Mouse (Mus musculus) retina, adult 2 months (tissue): ENCODE results near the gene Gm20661.
A peak's percentile ranks its signal among the peaks of the same experiment; 100 is the strongest.

Experiments
- DNase-seq: peaks from one replicate; pipeline ENCODE4 v3.0.0-alpha.2; 2012; ENCODE audit warnings: low read depth, low spot score

Gm20661 gene

DNA sequence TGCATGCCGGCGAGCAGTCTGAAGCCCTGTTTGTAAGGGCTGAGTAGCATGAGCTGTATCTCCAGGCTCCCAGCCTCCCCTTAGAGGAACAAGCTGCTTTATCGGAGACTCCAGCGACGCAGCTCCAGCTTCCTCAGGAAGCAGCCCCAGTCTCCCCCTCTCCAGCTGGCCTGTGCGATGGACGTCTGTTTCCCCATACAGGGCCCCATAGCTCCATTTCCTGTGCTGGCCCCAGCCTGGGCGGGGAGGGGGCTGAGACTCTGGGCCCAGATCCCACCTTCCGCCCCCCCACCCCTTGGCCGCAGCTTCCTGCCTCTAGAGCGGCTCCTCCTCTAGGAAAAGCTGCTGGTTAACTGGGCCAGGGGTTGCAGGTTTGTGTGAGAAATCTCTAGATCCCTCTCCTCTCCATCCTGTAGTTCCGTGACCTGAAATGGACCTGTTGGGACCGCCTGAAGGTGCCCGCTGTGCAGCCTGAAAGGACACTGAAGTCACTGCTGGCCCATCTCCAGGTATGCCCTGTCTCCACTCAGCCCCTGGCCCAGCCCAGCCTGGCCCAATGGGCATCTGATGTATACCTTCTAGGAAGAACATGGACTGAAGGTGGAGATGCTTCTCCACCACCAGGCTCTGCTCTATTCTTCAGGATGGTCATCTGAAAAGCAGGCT is at the start of gene Gm20661:
TSS of gene Gm20661 (plus strand) at position 378 of the 666 bp plus-strand sequence.
- no peak for DNase-seq

DNA sequence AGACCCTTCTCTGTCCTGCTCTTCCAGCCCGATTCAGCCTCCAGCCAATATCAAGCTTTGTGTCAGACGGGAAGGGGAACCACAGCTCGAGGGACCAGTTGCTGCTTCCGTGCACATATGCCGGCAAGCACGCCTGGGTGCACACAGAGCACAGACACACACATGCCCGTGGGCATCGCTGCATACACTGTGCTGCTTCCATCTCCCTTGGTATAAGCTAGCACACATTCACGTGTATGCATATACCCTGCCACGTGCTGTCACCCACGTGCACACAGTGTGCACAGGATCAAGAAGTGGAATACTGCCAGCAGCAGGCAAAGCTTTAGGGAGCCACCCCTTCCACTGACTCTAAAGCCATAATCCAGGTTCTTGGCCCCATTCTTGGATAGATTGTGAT is 48.7 kb upstream of the Gm20661 start:
- no peak for DNase-seq

DNA sequence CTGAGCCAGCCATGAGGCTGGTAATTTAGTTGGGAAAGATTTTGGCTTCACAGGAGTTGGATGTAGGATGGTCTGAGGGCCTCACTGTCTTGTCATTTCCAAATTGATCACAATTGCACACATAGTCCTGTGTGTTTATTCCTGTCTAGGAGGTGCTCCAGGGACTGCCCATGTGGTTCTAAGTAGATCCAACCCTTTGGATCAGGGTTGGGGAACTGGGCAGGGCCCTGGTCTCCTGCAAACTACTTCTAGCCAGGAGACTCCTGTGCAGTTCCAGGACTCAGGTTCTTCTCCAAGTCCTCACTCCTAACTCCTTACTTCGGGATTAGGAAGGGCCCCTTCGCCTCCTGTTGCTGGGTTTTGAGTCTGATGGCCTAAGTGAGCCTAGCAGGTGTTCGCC is 47.5 kb upstream of the Gm20661 start, which contains the start of gene Camkv:
TSS of gene Camkv (plus strand) at position 301 of the 400 bp plus-strand sequence.
- DNase-seq, result no peak

- DNase-seq, result no peak
Measured at GRCm38 (mm10) chr9:107935790-107936214, 47.1 kb upstream of the Gm20661 start.

DNA sequence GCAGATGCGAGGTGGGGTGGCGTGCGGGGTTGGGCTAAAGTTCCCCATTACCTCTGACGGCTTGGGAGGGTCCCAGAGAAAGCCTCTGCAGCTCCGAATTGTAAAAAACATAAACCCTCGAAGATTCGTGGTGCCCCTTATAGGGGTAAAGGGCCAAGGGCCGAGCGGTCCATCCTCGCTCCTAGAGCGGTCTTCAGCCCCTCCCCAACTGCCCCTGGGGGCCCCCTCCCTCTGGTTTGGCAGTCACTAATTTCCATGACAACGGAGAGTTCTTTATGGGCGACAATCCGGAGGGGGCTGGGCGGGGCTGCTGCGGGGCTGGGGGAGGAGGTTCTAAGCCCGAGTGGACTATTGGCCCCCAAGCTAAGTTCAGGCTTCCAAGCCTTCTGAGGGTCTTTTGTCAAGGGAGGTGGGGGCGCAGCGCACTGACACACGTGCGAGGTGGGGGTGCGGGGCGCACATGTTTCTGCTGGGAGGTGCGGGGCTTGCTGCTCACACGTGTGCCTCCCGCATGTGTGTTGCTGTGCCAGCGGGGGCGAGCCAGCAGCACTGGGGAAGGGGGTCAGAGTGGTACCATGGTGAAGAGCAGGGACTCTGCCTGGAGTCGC is 46.5 kb upstream of the Gm20661 start:
- no peak for DNase-seq

- DNase-seq, result no peak
Measured at GRCm38 (mm10) chr9:107936831-107937230, 46.0 kb upstream of the Gm20661 start.

DNA sequence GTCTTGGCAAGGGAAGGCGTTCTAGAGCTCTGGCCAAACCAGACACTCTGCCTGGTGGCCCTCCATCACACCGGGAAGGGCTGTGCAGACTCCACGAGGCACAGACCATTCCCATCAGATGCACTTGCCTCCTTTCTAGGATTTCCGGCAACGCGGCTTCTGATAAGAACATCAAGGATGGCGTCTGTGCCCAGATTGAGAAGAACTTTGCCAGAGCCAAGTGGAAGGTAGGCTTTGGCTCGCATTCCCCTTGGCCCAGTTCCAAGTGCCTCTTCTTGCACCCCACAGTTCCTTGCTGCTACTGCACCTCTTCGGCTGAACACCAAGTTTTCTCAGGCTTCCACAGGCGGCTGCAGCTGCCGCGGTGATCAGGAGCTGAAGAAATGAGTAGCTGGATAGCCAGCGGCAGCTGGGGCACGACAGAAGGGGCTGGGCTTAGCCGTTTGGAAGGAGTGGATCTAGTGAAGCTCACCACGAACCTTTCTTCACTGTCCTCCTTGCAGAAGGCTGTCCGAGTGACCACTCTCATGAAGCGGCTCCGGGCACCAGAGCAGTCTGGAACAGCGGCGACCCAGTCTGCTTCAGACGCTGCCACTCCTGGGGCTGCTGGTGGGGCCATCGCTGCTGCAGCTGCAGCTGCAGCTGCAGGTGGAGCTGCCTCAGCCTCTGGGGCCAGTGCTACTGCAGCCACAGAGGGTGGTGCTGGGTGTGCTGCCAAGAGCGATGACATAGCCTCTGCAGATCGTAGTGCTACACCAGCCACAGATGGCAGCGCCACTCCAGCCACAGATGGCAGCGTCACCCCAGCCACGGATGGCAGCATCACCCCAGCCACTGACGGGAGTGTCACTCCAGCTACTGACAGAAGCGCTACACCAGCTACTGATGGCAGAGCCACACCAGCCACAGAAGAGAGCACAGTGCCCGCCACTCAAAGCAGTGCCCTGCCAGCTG is 35.3 kb upstream of the Gm20661 start:
- no peak for DNase-seq

- no peak for DNase-seq
Measured at GRCm38 (mm10) chr9:107949184-107949921, 33.5 kb upstream of the Gm20661 start.

- no peak for DNase-seq
Measured at GRCm38 (mm10) chr9:107949922-107950235, 33.0 kb upstream of the Gm20661 start, which contains the start of gene Traip. TSS of gene Traip (plus strand) at chr9:107950136.

DNA sequence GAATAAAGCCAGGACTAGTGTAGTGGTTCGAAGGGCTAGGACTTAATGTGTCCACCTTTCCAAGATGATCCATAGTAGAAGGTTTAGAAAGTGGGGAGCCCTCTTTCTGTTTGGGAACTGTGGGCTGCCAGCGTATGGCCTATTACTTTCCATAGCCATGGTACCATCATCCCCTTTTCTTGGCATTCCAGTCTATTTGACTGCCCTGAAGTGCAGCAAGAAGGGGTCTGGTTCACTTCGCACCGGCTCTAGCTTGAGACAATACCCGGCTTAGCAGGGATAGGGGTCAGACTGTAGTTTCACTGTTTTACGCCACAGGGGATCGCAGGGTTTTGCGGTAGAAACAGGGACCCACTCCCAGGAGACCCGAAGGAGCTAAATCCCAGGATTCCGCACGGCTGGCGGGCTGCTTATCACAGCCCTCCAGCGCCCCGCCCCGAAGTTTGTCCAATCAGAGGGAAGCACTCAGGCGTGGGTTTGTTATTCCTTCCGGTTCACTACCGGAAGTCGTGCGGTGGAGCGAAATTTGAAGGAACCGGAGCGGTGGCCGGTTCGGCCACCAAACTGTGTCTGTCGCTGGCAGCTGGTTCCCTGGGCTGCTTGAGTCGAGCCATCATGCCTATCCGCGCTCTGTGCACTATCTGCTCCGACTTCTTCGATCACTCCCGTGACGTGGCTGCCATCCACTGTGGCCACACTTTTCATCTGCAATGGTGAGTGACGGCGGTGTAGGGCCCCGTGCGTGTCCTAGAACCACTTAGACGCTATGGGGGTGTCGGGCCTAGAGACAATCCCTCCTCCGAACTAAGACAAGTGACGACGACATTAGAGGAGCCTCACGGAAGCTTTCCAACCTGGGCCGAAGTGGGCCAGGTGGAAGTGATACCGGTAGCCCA is 32.1 kb upstream of the Gm20661 start:
- DNase-seq, result peak; percentile 83

DNA sequence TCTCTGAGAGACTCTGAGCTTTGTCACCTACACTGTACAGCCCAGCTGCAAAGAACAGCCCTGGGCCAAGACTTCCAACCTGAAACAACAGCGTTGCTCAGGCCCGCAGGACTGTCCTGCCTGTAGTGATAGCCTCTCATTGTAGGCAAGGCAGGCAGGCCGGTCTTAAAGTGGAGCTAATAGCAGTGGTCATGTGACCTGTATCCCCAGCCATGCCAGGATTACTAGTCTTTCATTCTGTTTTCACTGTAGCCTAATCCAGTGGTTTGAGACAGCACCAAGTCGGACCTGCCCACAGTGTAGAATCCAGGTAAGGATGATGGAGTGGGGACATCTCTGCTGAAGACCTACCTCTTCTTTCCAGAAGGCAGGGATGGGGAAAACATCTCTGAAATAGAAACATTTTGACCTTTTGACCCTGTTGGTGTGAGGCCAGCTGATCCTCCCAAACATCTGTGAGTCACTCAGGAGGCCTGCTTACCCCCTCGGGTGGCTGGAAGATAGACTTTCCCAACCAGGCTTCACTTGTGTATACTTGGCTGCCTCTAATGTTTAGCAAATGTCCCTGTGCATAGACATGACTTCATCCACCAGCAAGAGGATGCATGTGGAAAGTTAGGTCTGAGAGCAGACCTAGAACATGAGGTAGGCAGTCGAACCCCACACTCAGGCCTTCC is 27.1 kb upstream of the Gm20661 start:
- DNase-seq, result no peak

DNA sequence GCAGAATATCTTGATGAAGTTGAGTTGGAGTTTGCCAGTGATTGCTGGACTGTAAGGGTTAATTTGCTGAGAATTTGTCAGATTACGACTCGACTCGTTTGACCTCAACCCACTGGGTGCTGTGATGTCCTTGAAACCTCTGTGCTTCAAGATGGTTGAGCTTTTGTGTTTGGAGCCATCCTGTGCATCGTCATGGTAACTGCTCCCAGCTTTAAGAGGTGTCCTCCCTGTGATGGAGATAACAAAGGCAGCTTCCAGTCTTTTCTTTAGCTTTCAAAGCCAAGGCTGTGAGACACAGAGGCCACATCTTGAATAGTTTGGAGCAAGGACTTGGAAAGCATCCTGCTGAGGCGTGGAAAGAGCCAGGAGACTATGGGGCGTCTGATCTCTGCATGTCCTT is 25.7 kb upstream of the Gm20661 start:
- DNase-seq, result no peak

GRCm38 (mm10) chr9:107959896-107960295 is 23.0 kb upstream of the Gm20661 start:
- DNase-seq, result no peak

- DNase-seq, result no peak
Measured at GRCm38 (mm10) chr9:107960928-107961327, 21.9 kb upstream of the Gm20661 start.

- DNase-seq, result no peak
Measured at GRCm38 (mm10) chr9:107961351-107961762, 21.5 kb upstream of the Gm20661 start.

DNA sequence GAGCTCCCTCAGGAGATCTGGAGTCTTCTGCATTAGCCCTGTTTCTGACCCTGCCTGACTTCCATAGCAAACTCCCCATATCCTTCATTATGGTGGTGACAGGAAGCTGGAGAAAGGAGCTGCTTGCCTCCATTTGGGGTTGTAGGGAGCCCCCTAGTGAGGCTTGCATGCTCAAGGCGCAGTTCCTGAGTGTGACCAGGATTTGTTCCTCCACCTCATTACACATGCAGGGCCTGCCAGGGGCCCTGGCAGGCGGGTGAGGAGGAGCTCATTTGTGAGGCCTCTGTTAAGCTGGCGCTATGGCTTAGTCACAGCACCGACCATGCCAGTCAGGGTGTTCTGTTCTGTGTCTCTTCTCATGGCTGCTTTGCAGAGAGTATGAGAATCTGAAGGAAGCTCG is 21.0 kb upstream of the Gm20661 start:
- DNase-seq, result no peak

DNA sequence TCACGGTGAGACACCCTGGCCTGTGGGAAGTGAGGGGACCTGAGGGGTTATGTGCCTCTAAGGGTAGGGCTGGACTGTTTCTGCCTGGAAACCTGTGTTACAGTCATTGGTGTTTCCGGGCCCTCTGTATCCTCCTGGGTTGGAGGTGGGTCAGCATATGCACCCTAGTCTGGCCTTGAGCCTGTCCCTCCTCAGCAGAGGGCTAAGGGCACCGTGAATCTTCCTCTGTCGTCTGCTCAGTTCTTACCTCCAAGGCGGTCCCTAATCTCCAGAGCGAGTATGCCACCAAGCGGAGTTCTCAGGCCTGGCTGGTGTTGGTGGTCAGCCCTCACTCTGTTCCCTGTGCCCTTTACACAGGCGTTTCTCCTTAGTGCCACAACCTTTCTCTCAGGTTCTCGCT is 19.9 kb upstream of the Gm20661 start:
- no peak for DNase-seq

- DNase-seq, result peak; percentile 68
Measured at GRCm38 (mm10) chr9:107963700-107964099, 19.2 kb upstream of the Gm20661 start.

GRCm38 (mm10) chr9:107964681-107965080 is 18.2 kb upstream of the Gm20661 start:
- no peak for DNase-seq

GRCm38 (mm10) chr9:107966676-107967075 is 16.2 kb upstream of the Gm20661 start:
- DNase-seq, result no peak
